ENCODE assay signal across 10 mouse cellular contexts in the genomic region with DNA sequence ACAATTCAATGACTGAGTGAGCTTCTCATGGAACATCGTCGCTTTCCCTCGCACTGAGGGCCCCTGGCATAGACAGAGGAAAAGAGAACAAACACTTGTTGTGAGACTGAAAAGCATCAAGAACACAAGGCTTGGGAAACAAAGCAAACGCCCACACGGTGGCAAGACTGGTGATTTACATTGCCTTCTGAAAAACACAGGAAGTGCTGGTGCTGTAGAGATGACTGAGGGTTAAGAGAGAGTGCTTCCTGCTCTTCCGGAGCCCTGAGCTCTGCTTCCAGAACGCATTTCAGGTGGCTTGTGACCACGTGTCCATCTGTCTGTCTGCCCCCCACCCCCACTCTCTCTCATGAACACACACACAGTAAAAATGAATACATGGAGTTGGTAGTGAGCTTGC.
DNase-seq lines count a peak whose midpoint lies in the region; ATAC-seq and TF ChIP-seq lines count a peak whose summit lies in the region.
"Had no signal": no experiment of that assay in that cellular context is flagged by ENCODE, and none has a peak within 500 bp of the region (broad histone marks: within the 10 kb centered on the region; RNA-seq: fewer than 3 reads in every experiment).

No protein-coding gene starts in this region.

- 53% methylated on average over 8 of the region's 8 CpGs for WGBS in heart, postnatal 0 days

- no peak for TF ChIP-seq CTCF in heart, postnatal 0 days (IDR thresholded peaks at IDR 0.05; ENCODE audit: low read depth)
- TF ChIP-seq CTCF in CH12.LX (conservative IDR thresholded peaks at IDR 0.05 in 1 of 2, IDR thresholded peaks at IDR 0.05 in 1 of 2; ENCODE audit: low read depth in 2 of 2, low read length in 2 of 2), result no peak

- H3K79me2 ChIP-seq in CH12.LX (replicated peaks; ENCODE audit: control insufficient read depth, extremely low read depth, insufficient read depth, poor library complexity, severe bottlenecking), result no peaks in the 10 kb centered on the region

- DNase-seq in heart, postnatal 0 days (ENCODE audit: low spot score), result no peak
- DNase-seq in heart, adult 18-20 months, result no peak
- no peak for DNase-seq in CH12.LX (ENCODE audit: extremely low read depth)
- peak; percentile 36 for DNase-seq in kidney, adult 9 months
- DNase-seq in layer of hippocampus, adult 9-11 months, result no peak
- no peak for DNase-seq in gastrocnemius, adult 8-10 months (ENCODE audit: low spot score in 2 of 2)
- no peak for DNase-seq in right cerebral cortex, postnatal 36 days (ENCODE audit: low spot score in 2 of 2)

- no peak for TF ChIP-seq POLR2A in CH12.LX (IDR thresholded peaks at IDR 0.05; ENCODE audit: low read depth, low read length)

- no peaks in the 10 kb centered on the region for H3K9me3 ChIP-seq in heart, postnatal 0 days (replicated peaks; ENCODE audit: control insufficient read depth, low read length)
- H3K9me3 ChIP-seq in CH12.LX (replicated peaks; ENCODE audit: low read length), result no peaks in the 10 kb centered on the region
- H3K9me3 ChIP-seq: heart, embryonic 15.5 days had no signal

- peaks cover 7% of the 10 kb centered on the region for H3K4me1 ChIP-seq in heart, postnatal 0 days (ENCODE audit: control insufficient read depth, insufficient read depth)
- H3K4me1 ChIP-seq in CH12.LX (ENCODE audit: control insufficient read depth in 1 of 2, insufficient read depth in 2 of 2), result peaks cover 4 to 6% of the 10 kb centered on the region in 2 experiments; a peak in 2 of 4 replicates

- no peak for TF ChIP-seq EP300 in heart, postnatal 0 days (IDR thresholded peaks at IDR 0.05; ENCODE audit: low read depth)
- no peak for TF ChIP-seq EP300 in CH12.LX (IDR thresholded peaks at IDR 0.05; ENCODE audit: low read length)

- H3K9ac ChIP-seq in heart, postnatal 0 days (replicated peaks; ENCODE audit: low read depth, low read length), result no peak overlapping the region
- H3K9ac ChIP-seq in CH12.LX (ENCODE audit: insufficient read depth, low read depth), result no peak overlapping the region
- H3K9ac ChIP-seq: heart, embryonic 15.5 days had no signal

- no peak overlapping the region for H3K4me2 ChIP-seq in heart, postnatal 0 days (ENCODE audit: low read depth, low read length)
- no peak overlapping the region for H3K4me2 ChIP-seq in CH12.LX (ENCODE audit: insufficient read depth, low read depth, poor library complexity, severe bottlenecking)
- H3K4me2 ChIP-seq: heart, embryonic 15.5 days had no signal

- TF ChIP-seq RAD21 in CH12.LX (IDR thresholded peaks at IDR 0.05; ENCODE audit: low read depth, low read length), result no peak

- in situ Hi-C loops in CH12.LX (cut with MboI; ENCODE audit: low pct_ligation_motif_present, low pct_unique_long_range_greater_than_20kb, low sequenced_read_pairs), result no loop called here

- dilution Hi-C loops in CH12.LX (cut with MboI; ENCODE audit: extremely low pct_ligation_motif_present, extremely low pct_unique_long_range_greater_than_20kb, low sequenced_read_pairs), result no loop called here

- no peak overlapping the region for H3K4me3 ChIP-seq in heart, postnatal 0 days (ENCODE audit: low read depth, low read length)
- H3K4me3 ChIP-seq in CH12.LX (replicated peaks in 1 of 3; ENCODE audit: low read depth in 2 of 3, low read length in 2 of 3, poor library complexity in 1 of 3), result no peak overlapping the region
- H3K4me3 ChIP-seq: erythroblast, embryonic 14.5 days; heart, embryonic 15.5 days had no signal

- no peaks in the 10 kb centered on the region for H3K27me3 ChIP-seq in heart, postnatal 0 days (ENCODE audit: control insufficient read depth, insufficient read depth, low read length)
- H3K27me3 ChIP-seq in CH12.LX (replicated peaks), result no peaks in the 10 kb centered on the region
- H3K27me3 ChIP-seq: heart, embryonic 15.5 days had no signal

- 0 out of 2 replicates have a peak, but pooled peaks have one; percentile 36 for ATAC-seq in heart, postnatal 0 days (ENCODE audit: insufficient read depth, low read depth)
- peak; percentile 49; the same call in 1 of the 2 replicates for ATAC-seq in megakaryocyte-erythroid progenitor cell, adult 5-6 weeks (replicated peaks; ENCODE audit: low FRiP score, low TSS enrichment, poor library complexity, severe bottlenecking)

- H3K27ac ChIP-seq in heart, postnatal 0 days (ENCODE audit: low read depth), result no peak overlapping the region
- H3K27ac ChIP-seq in CH12.LX (ENCODE audit: insufficient read depth, low read depth), result no peak overlapping the region
- H3K27ac ChIP-seq: heart, embryonic 15.5 days had no signal

- H3K36me3 ChIP-seq in heart, postnatal 0 days (replicated peaks; ENCODE audit: control insufficient read depth, insufficient read depth, low read length), result peaks cover 10% of the 10 kb centered on the region
- no peaks in the 10 kb centered on the region for H3K36me3 ChIP-seq in CH12.LX (replicated peaks in 1 of 2; ENCODE audit: control insufficient read depth in 1 of 2, insufficient read depth in 1 of 2, low read length in 1 of 2)

TF ChIP-seq in CH12.LX, 34 proteins besides CTCF, POLR2A, EP300 and RAD21:
- TF ChIP-seq ELF1 (IDR thresholded peaks at IDR 0.05; ENCODE audit: low read depth, low read length), result 0 out of 2 replicates have a peak, but pooled peaks have one; percentile 34
- no peak for TF ChIP-seq HCFC1 (IDR thresholded peaks at IDR 0.05; ENCODE audit: low read depth, low read length)
- TF ChIP-seq POLR2AphosphoS2 (IDR thresholded peaks at IDR 0.05; ENCODE audit: low read depth, low read length), result no peak
